Comparison of ENCODE assay signal across 13 mouse cellular contexts in the genomic region with DNA sequence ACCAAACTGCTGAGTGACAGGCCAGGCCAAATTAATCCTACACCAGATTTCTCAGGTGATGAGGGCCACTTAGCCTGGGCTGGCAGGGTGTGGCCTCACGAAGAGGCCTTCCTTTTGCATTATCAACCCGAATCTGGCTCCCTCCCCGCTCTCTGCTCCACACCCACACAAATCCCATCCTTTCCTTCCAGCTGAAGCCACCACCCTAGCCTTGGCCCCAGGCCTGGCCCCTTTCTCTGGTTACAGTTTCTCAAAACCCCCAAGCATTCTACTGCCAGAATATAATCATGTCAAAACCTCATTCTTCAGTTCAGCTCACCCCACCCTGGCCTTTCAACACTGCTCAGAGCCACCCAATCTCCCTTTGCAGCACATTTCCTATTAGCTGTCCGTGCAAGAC. TPM values are rescaled to one million over a fixed set of nuclear protein-coding genes. Genes with fewer than 3 reads are reported as not detected.
A peak's percentile ranks its signal among the peaks of the same experiment; 100 is the strongest.
DNase-seq lines count a peak whose midpoint lies in the region; ATAC-seq and TF ChIP-seq lines count a peak whose summit lies in the region.
"Had no signal": no experiment of that assay in that cellular context is flagged by ENCODE, and none has a peak within 500 bp of the region (broad histone marks: within the 10 kb centered on the region; RNA-seq: fewer than 3 reads in every experiment).

No protein-coding gene starts in this region.

- no peak for TF ChIP-seq CTCF in midbrain, postnatal 0 days (IDR thresholded peaks at IDR 0.05)
- TF ChIP-seq CTCF in stomach, postnatal 0 days (IDR thresholded peaks at IDR 0.05; ENCODE audit: low read depth), result no peak

- H3K4me3 ChIP-seq in midbrain, postnatal 0 days (ENCODE audit: low read depth, low read length), result no peak overlapping the region
- H3K4me3 ChIP-seq in midbrain, embryonic 13.5 days (replicated peaks), result no peak overlapping the region
- H3K4me3 ChIP-seq in stomach, postnatal 0 days (ENCODE audit: low read depth, low read length), result no peak overlapping the region
- no peak overlapping the region for H3K4me3 ChIP-seq in forebrain, embryonic 14.5 days (ENCODE audit: low read depth, low read length)
- H3K4me3 ChIP-seq: hindbrain, embryonic 15.5 days; liver, embryonic 12.5 days had no signal

- H3K4me1 ChIP-seq in midbrain, postnatal 0 days (ENCODE audit: insufficient read depth, low read length), result no peaks in the 10 kb centered on the region
- H3K4me1 ChIP-seq in midbrain, embryonic 13.5 days (replicated peaks), result peaks cover 8% of the 10 kb centered on the region; the same call in 1 of the 2 replicates
- peaks cover 7% of the 10 kb centered on the region; the same call in 1 of the 2 replicates for H3K4me1 ChIP-seq in stomach, postnatal 0 days (replicated peaks; ENCODE audit: control insufficient read depth, insufficient read depth)
- 0 out of 2 replicates have a peak, but pooled peaks cover 4% of the 10 kb centered on the region for H3K4me1 ChIP-seq in forebrain, embryonic 14.5 days (ENCODE audit: control insufficient read depth, insufficient read depth, low read length)
- H3K4me1 ChIP-seq: hindbrain, embryonic 15.5 days had no signal

- no peaks in the 10 kb centered on the region for H3K9me3 ChIP-seq in midbrain, postnatal 0 days (ENCODE audit: low read length)
- no peaks in the 10 kb centered on the region for H3K9me3 ChIP-seq in midbrain, embryonic 13.5 days
- H3K9me3 ChIP-seq in stomach, postnatal 0 days (ENCODE audit: control insufficient read depth, low read length), result no peaks in the 10 kb centered on the region
- H3K9me3 ChIP-seq in forebrain, embryonic 14.5 days (replicated peaks; ENCODE audit: control insufficient read depth, low read length), result no peaks in the 10 kb centered on the region
- H3K9me3 ChIP-seq: hindbrain, embryonic 15.5 days; liver, embryonic 12.5 days had no signal

- no peak overlapping the region for H3K27ac ChIP-seq in midbrain, postnatal 0 days (ENCODE audit: low read depth, low read length)
- H3K27ac ChIP-seq in midbrain, embryonic 13.5 days, result no peak overlapping the region
- peak overlapping the region; percentile 69 for H3K27ac ChIP-seq in stomach, postnatal 0 days (replicated peaks)
- no peak overlapping the region for H3K27ac ChIP-seq in forebrain, embryonic 14.5 days (ENCODE audit: low read depth, low read length)
- H3K27ac ChIP-seq: hindbrain, embryonic 15.5 days; liver, embryonic 12.5 days had no signal

- H3K9ac ChIP-seq in midbrain, postnatal 0 days (replicated peaks; ENCODE audit: low read length, poor library complexity, severe bottlenecking), result no peak overlapping the region
- no peak overlapping the region for H3K9ac ChIP-seq in midbrain, embryonic 13.5 days (replicated peaks)
- no peak overlapping the region for H3K9ac ChIP-seq in stomach, postnatal 0 days (ENCODE audit: low read length)
- H3K9ac ChIP-seq in forebrain, embryonic 14.5 days (ENCODE audit: low read length), result no peak overlapping the region
- H3K9ac ChIP-seq: hindbrain, embryonic 15.5 days; liver, embryonic 12.5 days had no signal

- no peaks in the 10 kb centered on the region for H3K27me3 ChIP-seq in midbrain, postnatal 0 days (ENCODE audit: insufficient read depth, low read length)
- H3K27me3 ChIP-seq in midbrain, embryonic 13.5 days, result no peaks in the 10 kb centered on the region
- no peaks in the 10 kb centered on the region for H3K27me3 ChIP-seq in stomach, postnatal 0 days (ENCODE audit: control insufficient read depth, insufficient read depth, low read length)
- no peaks in the 10 kb centered on the region for H3K27me3 ChIP-seq in forebrain, embryonic 14.5 days (replicated peaks; ENCODE audit: control insufficient read depth, insufficient read depth, low read length)
- H3K27me3 ChIP-seq: hindbrain, embryonic 15.5 days; liver, embryonic 12.5 days had no signal

- intact Hi-C loops in gastrocnemius, postnatal 36 days (cut with DNase I), result no loop called here

- no peaks in the 10 kb centered on the region for H3K36me3 ChIP-seq in midbrain, postnatal 0 days (ENCODE audit: insufficient read depth, low read length)
- no peaks in the 10 kb centered on the region for H3K36me3 ChIP-seq in midbrain, embryonic 13.5 days
- H3K36me3 ChIP-seq in stomach, postnatal 0 days (ENCODE audit: control insufficient read depth, insufficient read depth, low read length), result no peaks in the 10 kb centered on the region
- no peaks in the 10 kb centered on the region for H3K36me3 ChIP-seq in forebrain, embryonic 14.5 days (ENCODE audit: control insufficient read depth, insufficient read depth, low read length)
- H3K36me3 ChIP-seq: hindbrain, embryonic 15.5 days; liver, embryonic 12.5 days had no signal

- 0 out of 2 replicates have a peak, but pooled peaks have one; percentile 22 for ATAC-seq in midbrain, postnatal 0 days (ENCODE audit: low FRiP score)
- ATAC-seq in midbrain, embryonic 13.5 days, result no peak
- ATAC-seq in stomach, postnatal 0 days (ENCODE audit: low FRiP score, low TSS enrichment), result peak; percentile 26; the same call in 1 of the 2 replicates
- no peak for ATAC-seq in forebrain, embryonic 14.5 days
- ATAC-seq: liver, embryonic 12.5 days had no signal

- 91% methylated on average over 4 of the region's 4 CpGs for WGBS in midbrain, postnatal 0 days
- 78% methylated on average over 4 of the region's 4 CpGs for WGBS in midbrain, embryonic 13.5 days
- WGBS in stomach, postnatal 0 days, result 49% methylated on average over 4 of the region's 4 CpGs
- 65% methylated on average over 4 of the region's 4 CpGs for WGBS in forebrain, embryonic 14.5 days

- DNase-seq in heart, adult 11 months, result peak; percentile 95
- DNase-seq in heart, adult 8-10 months (ENCODE audit: low spot score), result no peak
- no peak for DNase-seq in midbrain, postnatal 0 days (ENCODE audit: low spot score)
- peak; percentile 38 to 53 for DNase-seq in gastrocnemius, postnatal 36 days
- no peak for DNase-seq in stomach, postnatal 0 days (ENCODE audit: low spot score)
- no peak for DNase-seq in frontal cortex, postnatal 25 days (ENCODE audit: low spot score in 2 of 2)
- DNase-seq in forebrain, embryonic 14.5 days (ENCODE audit: low spot score), result no peak
- DNase-seq: cerebellum, postnatal 36 days; thymus, postnatal 4 days had no signal

- TF ChIP-seq EP300 in stomach, postnatal 0 days (optimal IDR thresholded peaks at IDR 0.05), result no peak

- H3K4me2 ChIP-seq in midbrain, postnatal 0 days (ENCODE audit: low read depth, low read length, poor library complexity, severe bottlenecking), result no peak overlapping the region
- H3K4me2 ChIP-seq in midbrain, embryonic 13.5 days (replicated peaks), result no peak overlapping the region
- H3K4me2 ChIP-seq in stomach, postnatal 0 days (replicated peaks; ENCODE audit: low read depth), result no peak overlapping the region
- no peak overlapping the region for H3K4me2 ChIP-seq in forebrain, embryonic 14.5 days (ENCODE audit: low read length)
- H3K4me2 ChIP-seq: hindbrain, embryonic 15.5 days; liver, embryonic 12.5 days; midbrain, embryonic 11.5 days had no signal

RNA-seq across cellular contexts. Expression of gene Rai14, which starts 34.9 kb away (rescaled TPM):
- 1 to 10 TPM; 3.3 to 4.1 (median 3.6) TPM for total RNA-seq in heart, adult 8-10 months (2022)
- 9.0 TPM in 2 replicates for total RNA-seq in midbrain, postnatal 0 days (2014; rRNA removed)
- polyA plus RNA-seq in midbrain, postnatal 0 days (2015; fragmentation: Nextera tagmentation; extraction: Ambion mirVana), result 2.7 and 4.3 TPM in 2 replicates
- polyA plus RNA-seq in midbrain, embryonic 13.5 days (2015; fragmentation: Nextera tagmentation; extraction: Ambion mirVana), result 30.1 and 34.2 TPM in 2 replicates
- 1 to 10 TPM; 2.2 to 3.1 TPM for total RNA-seq in gastrocnemius, postnatal 36 days (2021)
- 8.0 and 8.7 TPM in 2 replicates for polyA plus RNA-seq in stomach, postnatal 0 days (2015; fragmentation: Nextera tagmentation; extraction: Ambion mirVana)
- 28.6 and 28.7 TPM in 2 replicates for polyA plus RNA-seq in forebrain, embryonic 14.5 days (2014; fragmentation: Nextera tagmentation; extraction: Ambion mirVana)

Comparison
In these comparisons a context has a peak if more than half of its experiments do, and no peak if none do; other contexts are left out.
1. DNase-seq: peak in heart, adult 11 months (single experiment) and gastrocnemius, postnatal 36 days (2 of 2); none in heart, adult 8-10 months (single experiment), midbrain, postnatal 0 days (single experiment), stomach, postnatal 0 days (single experiment), frontal cortex, postnatal 25 days (0 of 2) and forebrain, embryonic 14.5 days (single experiment).
2. ATAC-seq: peak in midbrain, postnatal 0 days (single experiment) and stomach, postnatal 0 days (single experiment); none in midbrain, embryonic 13.5 days (single experiment) and forebrain, embryonic 14.5 days (single experiment).